Mouse (Mus musculus): ENCODE data around the gene Tpm3.

Gene Tpm3

GRCm38 (mm10) chr3:90072294-90072693, at the start of gene Tpm3:
TSS of gene Tpm3 (plus strand) at chr3:90072649.
- CTCF ChIA-PET = no interaction called here

- CTCF ChIA-PET = no interaction called here
Measured at GRCm38 (mm10) chr3:90034653-90035052, 37.8 kb upstream of the Tpm3 start.

- CTCF ChIA-PET = interaction anchor here (0.5 kb wide), 1 partner anchor 383 kb away, joined by 3 read pairs; no protein-coding TSS in a partner anchor
Measured at GRCm38 (mm10) chr3:90036263-90036662, 36.2 kb upstream of the Tpm3 start.

GRCm38 (mm10) chr3:90049691-90050090, 22.8 kb upstream of the Tpm3 start:
- CTCF ChIA-PET = interaction anchor here (0.6 kb wide), 1 partner anchor 27 kb away, joined by 5 read pairs; no protein-coding TSS in a partner anchor

GRCm38 (mm10) chr3:90051441-90052350, 20.8 kb upstream of the Tpm3 start, which contains the start of gene 4933434E20Rik:
TSS of gene 4933434E20Rik (plus strand) at chr3:90051636.
- CTCF ChIA-PET = no interaction called here

- CTCF ChIA-PET = interaction anchor here (0.6 to 0.7 kb wide), 3 partner anchors 8 to 325 kb away, joined by 3 to 8 read pairs (median 5); no protein-coding TSS in a partner anchor
Measured at GRCm38 (mm10) chr3:90052351-90053241, 19.9 kb upstream of the Tpm3 start, which contains the start of gene Ubap2l. TSS of gene Ubap2l (minus strand) at chr3:90052628.

- CTCF ChIA-PET = no interaction called here
Measured at GRCm38 (mm10) chr3:90061549-90061948, 10.9 kb upstream of the Tpm3 start.

- CTCF ChIA-PET = interaction anchor here (0.7 to 1.1 kb wide), 2 partner anchors 9 to 1344 kb away, joined by 3 read pairs; no protein-coding TSS in a partner anchor
Measured at GRCm38 (mm10) chr3:90062539-90062938, 9.9 kb upstream of the Tpm3 start.

GRCm38 (mm10) chr3:90064383-90064782, 8.1 kb upstream of the Tpm3 start:
- CTCF ChIA-PET = no interaction called here

- CTCF ChIA-PET = no interaction called here
Measured at GRCm38 (mm10) chr3:90065553-90065952, 6.9 kb upstream of the Tpm3 start.

GRCm38 (mm10) chr3:90067851-90068250, 4.6 kb upstream of the Tpm3 start:
- CTCF ChIA-PET = no interaction called here

GRCm38 (mm10) chr3:90069688-90070087, 2.8 kb upstream of the Tpm3 start:
- CTCF ChIA-PET = no interaction called here

GRCm38 (mm10) chr3:90076921-90077716, 4.7 kb downstream of the Tpm3 start:
- CTCF ChIA-PET = interaction anchor here (0.7 to 1.4 kb wide), 2 partner anchors 119 to 124 kb away, joined by 3 to 4 read pairs; no protein-coding TSS in a partner anchor

- CTCF ChIA-PET = interaction anchor here (0.7 kb wide), 1 partner anchor 28 kb away, joined by 7 read pairs; no protein-coding TSS in a partner anchor
Measured at GRCm38 (mm10) chr3:90078224-90078623, 5.8 kb downstream of the Tpm3 start.

GRCm38 (mm10) chr3:90079133-90079762, 6.8 kb downstream of the Tpm3 start:
- CTCF ChIA-PET = interaction anchor here (0.6 kb wide), 1 partner anchor 1745 kb away, joined by 3 read pairs; no protein-coding TSS in a partner anchor

- CTCF ChIA-PET = interaction anchor here (0.6 to 1.4 kb wide), 3 partner anchors 15 to 1745 kb away, joined by 3 to 6 read pairs (median 3); no protein-coding TSS in a partner anchor
Measured at GRCm38 (mm10) chr3:90079763-90080497, 7.5 kb downstream of the Tpm3 start.

GRCm38 (mm10) chr3:90080498-90080863, 8.0 kb downstream of the Tpm3 start:
- CTCF ChIA-PET = interaction anchor here (0.6 to 1.4 kb wide), 3 partner anchors 14 to 155 kb away, joined by 3 to 6 read pairs (median 4); no protein-coding TSS in a partner anchor

- CTCF ChIA-PET = interaction anchor here (1.3 to 1.4 kb wide), 2 partner anchors 13 to 125 kb away, joined by 4 to 6 read pairs; no protein-coding TSS in a partner anchor
Measured at GRCm38 (mm10) chr3:90081365-90082240, 9.2 kb downstream of the Tpm3 start.
